Mouse (Mus musculus) kidney, adult 2 months (tissue): ENCODE data around the gene Astn2. TPM values are rescaled to one million over a fixed set of nuclear protein-coding genes. Genes with fewer than 3 reads are reported as not detected.

Experiments
- DNase-seq: peaks from one replicate; pipeline ENCODE4 v3.0.0; 2021
- H3K27ac ChIP-seq: fragments of 200-500 bp; 2 replicates; pipeline ENCODE4 v1.5.1; 2012; ENCODE audit warnings: low read depth, low read length, control low read depth, inconsistent platforms; ENCODE audit not compliant: insufficient read depth
- H3K27me3 ChIP-seq: fragments of 200-500 bp; replicated peaks from 2 replicates; pipeline ENCODE4 v1.6.1; 2012; ENCODE audit warnings: mild to moderate bottlenecking, moderate library complexity, low read length, inconsistent platforms; ENCODE audit not compliant: control insufficient read depth, insufficient read depth
- H3K36me3 ChIP-seq: fragments of 200-500 bp; 2 replicates; pipeline ENCODE4 v1.6.1; 2012; ENCODE audit warnings: mild to moderate bottlenecking, moderate library complexity, low read length, inconsistent platforms; ENCODE audit not compliant: control insufficient read depth, insufficient read depth
- H3K4me1 ChIP-seq: fragments of 200-500 bp; 2 replicates; pipeline ENCODE4 v1.6.1; 2011; ENCODE audit warnings: low read length; ENCODE audit not compliant: control insufficient read depth, insufficient read depth
- H3K4me3 ChIP-seq: fragments of 200-500 bp; 2 replicates; pipeline ENCODE4 v1.5.1; 2011; ENCODE audit warnings: mild to moderate bottlenecking, low read depth, low read length, control low read depth; ENCODE audit not compliant: insufficient read depth
- CTCF ChIP-seq: fragments of 200-500 bp; conservative IDR thresholded peaks from 2 replicates; pipeline ENCODE4 v1.5.1; 2011; ENCODE audit warnings: low read depth, mild to moderate bottlenecking, control low read depth, low read length, moderate library complexity, mixed read lengths; ENCODE audit not compliant: insufficient read depth, insufficient read length
- POLR2A ChIP-seq: fragments of 200-500 bp; IDR thresholded peaks from one replicate; pipeline ENCODE4 v1.6.1; 2011; ENCODE audit warnings: low read depth, low read length, control low read depth
- WGBS: fragments of 180-500 bp; shearing (Covaris S2); methylation state at CpG from one replicate; pipeline ENCODE4 v1.1.7; 2018; 5-methylcytosine and 5-hydroxymethylcytosine counted together
- polyA plus RNA-seq: library from polyadenylated mRNA; depleted of rRNA; stranded (reverse); fragments of >200 nt; gene quantifications from 2 replicates; pipeline ENCODE4 v1.2.3, GENCODE M21; 2012

Gene Astn2
- polyA plus RNA-seq, 1 experiment: 2.5 TPM

GRCm38 (mm10) chr4:65678495-65678894 is 725.9 kb downstream of the Astn2 start:
- Histone ChIP-seq H3K27me3 (no peaks in the 10 kb centered on the region), H3K4me3 (no peak overlapping the region), H3K4me1 (no peaks in the 10 kb centered on the region), H3K36me3 (no peaks in the 10 kb centered on the region), H3K27ac (no peak overlapping the region)
- no peak for DNase-seq
- 68% methylated on average over 5 of the region's 5 CpGs for WGBS
- no peak for TF ChIP-seq POLR2A
- no peak for TF ChIP-seq CTCF

GRCm38 (mm10) chr4:65674267-65674978 is 730.0 kb downstream of the Astn2 start:
- WGBS: 88% methylated on average over 4 of the region's 4 CpGs
- Histone ChIP-seq H3K4me1 (no peaks in the 10 kb centered on the region), H3K27me3 (no peaks in the 10 kb centered on the region), H3K27ac (no peak overlapping the region), H3K4me3 (no peak overlapping the region), H3K36me3 (no peaks in the 10 kb centered on the region)
- TF ChIP-seq CTCF (no peak), POLR2A (no peak)
- DNase-seq: no peak

- TF ChIP-seq POLR2A (no peak), CTCF (no peak)
- Histone ChIP-seq H3K27me3 (no peaks in the 10 kb centered on the region), H3K4me1 (no peaks in the 10 kb centered on the region), H3K36me3 (no peaks in the 10 kb centered on the region), H3K27ac (no peak overlapping the region), H3K4me3 (no peak overlapping the region)
- DNase-seq: no peak
- 70% methylated on average over 4 of the region's 4 CpGs for WGBS
These were observed 730.9 kb downstream of the Astn2 start for GRCm38 (mm10) chr4:65673418-65673933.

GRCm38 (mm10) chr4:65672294-65672693 is 732.1 kb downstream of the Astn2 start:
- 54% methylated on average over 2 of the region's 2 CpGs for WGBS
- Histone ChIP-seq H3K4me1 (no peaks in the 10 kb centered on the region), H3K27me3 (no peaks in the 10 kb centered on the region), H3K36me3 (no peaks in the 10 kb centered on the region), H3K4me3 (no peak overlapping the region), H3K27ac (no peak overlapping the region)
- no peak for DNase-seq
- TF ChIP-seq POLR2A (no peak), CTCF (no peak)

GRCm38 (mm10) chr4:65671585-65672184 is 732.7 kb downstream of the Astn2 start:
- no peak for TF ChIP-seq CTCF
- TF ChIP-seq POLR2A: no peak
- DNase-seq: no peak
- Histone ChIP-seq H3K27me3 (no peaks in the 10 kb centered on the region), H3K36me3 (no peaks in the 10 kb centered on the region), H3K4me3 (no peak overlapping the region), H3K27ac (no peak overlapping the region), H3K4me1 (no peaks in the 10 kb centered on the region)
- WGBS: 69% methylated on average over 6 of the region's 6 CpGs

- Histone ChIP-seq H3K4me1 (no peaks in the 10 kb centered on the region), H3K27ac (no peak overlapping the region), H3K36me3 (no peaks in the 10 kb centered on the region), H3K4me3 (no peak overlapping the region), H3K27me3 (no peaks in the 10 kb centered on the region; the same call in 1 of the 2 replicates)
- WGBS: 79% methylated on average over 5 of the region's 5 CpGs
- no peak for TF ChIP-seq POLR2A
- no peak for TF ChIP-seq CTCF
- DNase-seq: no peak
These were observed 737.3 kb downstream of the Astn2 start for GRCm38 (mm10) chr4:65667030-65667610.

- no peaks in the 10 kb centered on the region for H3K36me3 ChIP-seq
- H3K27ac ChIP-seq: no peak overlapping the region
- H3K27me3 ChIP-seq: no peaks in the 10 kb centered on the region; the same call in 1 of the 2 replicates
- DNase-seq: no peak
- no peak for TF ChIP-seq POLR2A
- TF ChIP-seq CTCF: no peak
- H3K4me3 ChIP-seq: no peak overlapping the region
- no peaks in the 10 kb centered on the region for H3K4me1 ChIP-seq
- WGBS: 62% methylated on average over 6 of the region's 6 CpGs
These were observed 741.2 kb downstream of the Astn2 start for GRCm38 (mm10) chr4:65663176-65663575.
